Mouse (Mus musculus) thymus, adult 2 months (tissue): ENCODE measurements around the gene Ptov1.

ENCODE experiments used
- CTCF ChIP-seq: fragments of 200-500 bp; IDR thresholded peaks from 2 replicates; pipeline ENCODE4 v1.5.1; 2012; ENCODE audit warnings: mild to moderate bottlenecking, control low read depth, low read length, moderate library complexity, borderline replicate concordance; ENCODE audit not compliant: control insufficient read depth, poor library complexity, insufficient read depth; ENCODE audit errors: extremely low read depth
- POLR2A ChIP-seq: fragments of 200-500 bp; IDR thresholded peaks from 2 replicates; pipeline ENCODE4 v1.6.1; 2012; ENCODE audit warnings: mild to moderate bottlenecking, low read length, control low read depth, moderate library complexity; ENCODE audit not compliant: control insufficient read depth, poor library complexity, insufficient read depth; ENCODE audit errors: extremely low read depth

GRCm38 (mm10) chr7:44857905-44858304 lies 11.7 kb downstream of the Ptov1 start:
- no peak for TF ChIP-seq CTCF
- TF ChIP-seq POLR2A, result no peak
